Mouse (Mus musculus): ENCODE measurements around the gene Pi4k2a. TPM values are rescaled to one million over a fixed set of nuclear protein-coding genes. Genes with fewer than 3 reads are reported as not detected.

Gene Pi4k2a
- polyA plus RNA-seq, 1 experiment, result 37.5 TPM

DNA sequence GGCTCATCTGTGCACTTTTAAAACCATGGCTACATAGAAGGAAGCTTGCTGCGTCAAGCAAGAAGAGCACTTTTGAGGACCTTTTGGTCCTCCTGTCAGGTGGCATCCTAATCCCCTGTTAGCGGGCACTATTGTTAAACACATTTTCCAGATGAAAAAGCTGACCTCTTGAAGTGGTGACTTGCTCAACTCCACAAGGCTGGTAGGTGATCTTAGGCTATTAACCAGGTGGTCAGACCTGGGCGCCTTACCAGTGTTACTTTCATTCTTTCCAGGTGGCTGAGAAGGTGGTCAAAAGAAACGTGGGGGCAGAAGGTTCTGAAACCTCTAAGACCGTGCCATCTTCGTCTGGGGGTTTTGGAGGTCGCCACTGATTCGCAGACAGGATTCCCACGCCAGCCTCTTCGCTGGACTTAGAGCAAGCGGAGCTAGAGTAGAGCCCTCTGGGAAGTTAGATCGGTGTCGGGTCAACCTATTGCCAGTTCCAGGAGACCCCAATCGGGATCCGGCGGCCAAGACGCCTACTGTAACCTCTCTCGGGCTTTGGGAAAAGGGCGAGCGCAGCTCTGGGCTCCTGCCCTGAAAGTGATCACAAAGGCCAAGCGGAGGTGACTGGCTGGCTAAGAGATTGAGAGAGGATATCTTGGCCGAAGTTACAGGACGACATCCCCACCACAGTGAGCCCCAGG, 37.9 kb downstream of the Pi4k2a start:
- Histone ChIP-seq H3K4me2 (ENCODE audit: low read depth) (peak overlapping the region; percentile 97), H3K79me2 (ENCODE audit: control insufficient read depth, insufficient read depth) (peaks cover 32% of the 10 kb centered on the region), H3K4me3 (peak overlapping the region; percentile 74), H3ac (ENCODE audit: control insufficient read depth, insufficient read length) (peak overlapping the region; percentile 77), H3K36me3 (ENCODE audit: control insufficient read depth, insufficient read depth) (peaks cover 8% of the 10 kb centered on the region), H3K27me3 (ENCODE audit: control insufficient read depth, insufficient read depth, insufficient read length) (no peaks in the 10 kb centered on the region)
- TF ChIP-seq POLR2A (IDR thresholded peaks at IDR 0.05; ENCODE audit: insufficient read length, low read depth) (no peak), TCF12 (IDR thresholded peaks at IDR 0.05; ENCODE audit: insufficient read depth, poor library complexity, severe bottlenecking) (no peak), SRF (IDR thresholded peaks at IDR 0.05; ENCODE audit: control insufficient read depth, insufficient read length, low read depth) (no peak), MYOG (IDR thresholded peaks at IDR 0.05; ENCODE audit: control insufficient read depth in 1 of 3, insufficient read depth in 1 of 3, insufficient read length in 2 of 3, low read depth in 2 of 3) (no peak), TCF3 (IDR thresholded peaks at IDR 0.05; ENCODE audit: insufficient read length, low read depth) (no peak), REST (IDR thresholded peaks at IDR 0.05; ENCODE audit: insufficient read depth, insufficient read length) (no peak), MAX (IDR thresholded peaks at IDR 0.05; ENCODE audit: low read depth) (no peak), CEBPB (IDR thresholded peaks at IDR 0.05; ENCODE audit: insufficient read depth, poor library complexity, severe bottlenecking) (no peak), MYOD1 (IDR thresholded peaks at IDR 0.05; ENCODE audit: control insufficient read depth in 1 of 3, insufficient read length in 2 of 3, low read depth in 2 of 3) (no peak), E2F4 (IDR thresholded peaks at IDR 0.05; ENCODE audit: insufficient read depth) (no peak), POLR2AphosphoS2 (IDR thresholded peaks at IDR 0.05; ENCODE audit: insufficient read length, low read depth) (no peak), USF1 (IDR thresholded peaks at IDR 0.05; ENCODE audit: low read depth) (no peak)

DNA sequence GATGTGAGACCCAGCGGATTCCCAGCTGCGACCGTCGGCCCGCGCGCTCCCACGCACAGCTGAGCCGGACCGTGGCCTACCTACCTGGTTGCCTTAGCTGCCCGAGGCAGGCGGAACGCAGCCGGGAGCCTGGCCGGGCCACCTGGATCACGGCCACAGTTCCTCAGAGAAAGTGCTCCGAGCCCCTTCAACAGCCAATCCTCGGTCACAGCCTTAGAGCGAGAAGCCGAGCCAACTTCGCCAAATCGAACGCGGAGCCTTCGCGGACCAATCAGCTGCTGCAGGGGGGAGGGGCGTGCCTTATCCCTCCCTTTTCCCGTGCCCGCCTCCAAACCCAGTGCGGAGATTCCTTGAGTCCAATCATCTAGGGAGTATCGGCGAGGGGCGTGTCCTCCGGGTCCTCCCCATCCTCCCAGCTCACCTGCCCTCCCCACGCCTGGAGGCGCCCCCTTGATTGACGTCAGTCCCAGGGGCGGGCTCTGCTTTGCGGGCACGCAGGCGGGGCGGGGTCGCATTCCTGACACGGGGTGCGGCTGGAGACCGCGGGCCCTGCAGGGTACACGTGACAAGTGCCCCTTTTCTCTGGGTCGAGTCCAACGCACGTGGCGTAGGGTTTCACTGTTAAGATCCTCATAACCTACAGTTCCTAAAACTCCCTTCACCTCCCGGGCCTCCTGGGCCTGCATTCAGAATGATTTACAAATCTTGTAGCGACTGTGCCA, 38.7 kb downstream of the Pi4k2a start, which contains the start of gene Avpi1:
Avpi1 (minus strand) TSS at position 273 of the 722 bp plus-strand sequence.
- Histone ChIP-seq H3K4me3 (peak within 1 kb of the TSS; percentile 74), H3K4me2 (ENCODE audit: low read depth) (peak within 1 kb of the TSS; percentile 97), H3K36me3 (ENCODE audit: control insufficient read depth, insufficient read depth) (peaks cover 6% of the 10 kb centered on the region), H3K79me2 (ENCODE audit: control insufficient read depth, insufficient read depth) (peaks cover 32% of the 10 kb centered on the region), H3K27me3 (ENCODE audit: control insufficient read depth, insufficient read depth, insufficient read length) (no peaks in the 10 kb centered on the region), H3ac (ENCODE audit: control insufficient read depth, insufficient read length) (peak within 1 kb of the TSS; percentile 77)
- peak; percentile 79 for TF ChIP-seq POLR2AphosphoS2 (IDR thresholded peaks at IDR 0.05; ENCODE audit: insufficient read length, low read depth)
- no peak for TF ChIP-seq TCF3 (IDR thresholded peaks at IDR 0.05; ENCODE audit: insufficient read length, low read depth)
- TF ChIP-seq SRF (IDR thresholded peaks at IDR 0.05; ENCODE audit: control insufficient read depth, insufficient read length, low read depth), result peak; percentile 62
- TF ChIP-seq E2F4 (IDR thresholded peaks at IDR 0.05; ENCODE audit: insufficient read depth), result no peak
- peak; percentile 71 for TF ChIP-seq POLR2A (IDR thresholded peaks at IDR 0.05; ENCODE audit: insufficient read length, low read depth)
- TF ChIP-seq MAX (IDR thresholded peaks at IDR 0.05; ENCODE audit: low read depth), result no peak
- TF ChIP-seq MYOD1 (IDR thresholded peaks at IDR 0.05; ENCODE audit: control insufficient read depth in 1 of 3, insufficient read length in 2 of 3, low read depth in 2 of 3), result peak in 2 of 3 experiments; percentile 54 to 68
- no peak for TF ChIP-seq REST (IDR thresholded peaks at IDR 0.05; ENCODE audit: insufficient read depth, insufficient read length)
- no peak for TF ChIP-seq TCF12 (IDR thresholded peaks at IDR 0.05; ENCODE audit: insufficient read depth, poor library complexity, severe bottlenecking)
- TF ChIP-seq CEBPB (IDR thresholded peaks at IDR 0.05; ENCODE audit: insufficient read depth, poor library complexity, severe bottlenecking), result no peak
- TF ChIP-seq MYOG (IDR thresholded peaks at IDR 0.05; ENCODE audit: control insufficient read depth in 1 of 3, insufficient read depth in 1 of 3, insufficient read length in 2 of 3, low read depth in 2 of 3), result peak in 1 of 3 experiments; percentile 67
- peak; percentile 50 for TF ChIP-seq USF1 (IDR thresholded peaks at IDR 0.05; ENCODE audit: low read depth)

DNA sequence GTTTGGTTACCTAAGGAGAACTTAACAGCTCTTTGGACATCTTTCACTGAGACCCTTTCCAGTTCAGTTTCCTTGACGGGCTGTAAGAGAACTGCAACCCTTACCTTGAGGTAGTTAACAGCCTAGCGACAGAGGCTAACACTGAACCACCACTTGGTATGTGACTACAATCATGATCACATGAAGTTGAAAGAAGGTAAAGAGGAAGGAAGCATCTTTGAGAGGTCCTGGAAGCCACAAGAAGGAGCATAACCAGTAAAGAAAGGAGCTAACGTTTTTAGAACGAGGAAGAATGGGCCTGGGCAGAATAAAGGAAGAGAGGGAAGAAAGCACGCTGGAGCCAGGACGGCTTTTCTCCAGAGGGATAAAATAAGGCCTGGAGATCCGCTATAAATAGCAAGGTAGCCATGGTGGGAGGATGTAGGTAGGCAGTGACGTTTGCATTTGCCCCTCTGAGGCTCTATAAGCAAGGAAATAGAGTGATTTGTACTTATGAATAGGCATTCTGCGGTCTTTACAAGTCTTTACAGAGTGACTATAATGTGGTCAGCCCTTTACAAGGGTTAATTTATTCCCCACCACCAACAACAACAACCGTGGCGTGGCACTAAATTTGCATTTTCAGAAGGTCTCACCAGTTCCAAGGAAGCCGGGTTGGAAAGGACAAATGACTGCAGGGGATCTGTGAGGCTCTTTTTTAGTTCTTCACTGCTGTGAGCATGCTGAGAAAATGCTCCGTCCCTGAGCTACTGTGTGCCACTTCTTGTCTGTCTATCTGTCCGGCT, 39.4 kb downstream of the Pi4k2a start:
- TF ChIP-seq E2F4 (IDR thresholded peaks at IDR 0.05; ENCODE audit: insufficient read depth) (no peak), CEBPB (IDR thresholded peaks at IDR 0.05; ENCODE audit: insufficient read depth, poor library complexity, severe bottlenecking) (no peak), MYOD1 (IDR thresholded peaks at IDR 0.05; ENCODE audit: control insufficient read depth in 1 of 3, insufficient read length in 2 of 3, low read depth in 2 of 3) (no peak), MYOG (IDR thresholded peaks at IDR 0.05; ENCODE audit: control insufficient read depth in 1 of 3, insufficient read depth in 1 of 3, insufficient read length in 2 of 3, low read depth in 2 of 3) (no peak), TCF3 (IDR thresholded peaks at IDR 0.05; ENCODE audit: insufficient read length, low read depth) (no peak), USF1 (IDR thresholded peaks at IDR 0.05; ENCODE audit: low read depth) (no peak)
- Histone ChIP-seq H3K27me3 (ENCODE audit: control insufficient read depth, insufficient read depth, insufficient read length) (no peaks in the 10 kb centered on the region), H3K4me2 (ENCODE audit: low read depth) (peak overlapping the region; percentile 89), H3K79me2 (ENCODE audit: control insufficient read depth, insufficient read depth) (peaks cover 29% of the 10 kb centered on the region), H3ac (ENCODE audit: control insufficient read depth, insufficient read length) (no peak overlapping the region), H3K36me3 (ENCODE audit: control insufficient read depth, insufficient read depth) (no peaks in the 10 kb centered on the region), H3K4me3 (peak overlapping the region; percentile 74)

DNA sequence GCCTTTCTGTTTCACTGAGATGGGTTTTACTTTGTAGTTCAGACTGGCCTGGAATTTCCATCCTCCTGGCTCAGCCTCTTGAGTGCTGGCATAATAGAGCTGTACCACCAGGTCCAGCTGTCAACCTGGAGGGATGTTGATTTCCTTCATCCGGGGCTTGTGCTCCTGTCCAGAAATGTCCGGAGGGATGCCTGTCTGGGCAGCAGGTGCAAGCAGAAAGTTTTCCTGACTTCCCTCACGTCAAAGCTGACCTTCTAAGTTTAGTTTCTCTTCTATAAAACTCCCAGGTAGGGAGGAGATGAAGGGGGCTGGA, 40.0 kb downstream of the Pi4k2a start:
- no peaks in the 10 kb centered on the region for H3K27me3 ChIP-seq (ENCODE audit: control insufficient read depth, insufficient read depth, insufficient read length)
- H3K79me2 ChIP-seq (ENCODE audit: control insufficient read depth, insufficient read depth), result peaks cover 23% of the 10 kb centered on the region
- no peak for TF ChIP-seq POLR2AphosphoS2 (IDR thresholded peaks at IDR 0.05; ENCODE audit: insufficient read length, low read depth)
- no peak for TF ChIP-seq MYOD1 (IDR thresholded peaks at IDR 0.05; ENCODE audit: control insufficient read depth in 1 of 3, insufficient read length in 2 of 3, low read depth in 2 of 3)
- no peak for TF ChIP-seq TCF12 (IDR thresholded peaks at IDR 0.05; ENCODE audit: insufficient read depth, poor library complexity, severe bottlenecking)
- TF ChIP-seq E2F4 (IDR thresholded peaks at IDR 0.05; ENCODE audit: insufficient read depth), result no peak
- TF ChIP-seq MAX (IDR thresholded peaks at IDR 0.05; ENCODE audit: low read depth), result no peak
- TF ChIP-seq USF1 (IDR thresholded peaks at IDR 0.05; ENCODE audit: low read depth), result no peak
- no peak for TF ChIP-seq SRF (IDR thresholded peaks at IDR 0.05; ENCODE audit: control insufficient read depth, insufficient read length, low read depth)
- TF ChIP-seq TCF3 (IDR thresholded peaks at IDR 0.05; ENCODE audit: insufficient read length, low read depth), result no peak
- no peak for TF ChIP-seq MYOG (IDR thresholded peaks at IDR 0.05; ENCODE audit: control insufficient read depth in 1 of 3, insufficient read depth in 1 of 3, insufficient read length in 2 of 3, low read depth in 2 of 3)
- no peak for TF ChIP-seq CEBPB (IDR thresholded peaks at IDR 0.05; ENCODE audit: insufficient read depth, poor library complexity, severe bottlenecking)
- no peak for TF ChIP-seq REST (IDR thresholded peaks at IDR 0.05; ENCODE audit: insufficient read depth, insufficient read length)
- no peak overlapping the region for H3ac ChIP-seq (ENCODE audit: control insufficient read depth, insufficient read length)
- H3K4me3 ChIP-seq, result no peak overlapping the region
- H3K36me3 ChIP-seq (ENCODE audit: control insufficient read depth, insufficient read depth), result no peaks in the 10 kb centered on the region
- H3K4me2 ChIP-seq (ENCODE audit: low read depth), result peak overlapping the region; percentile 46

All from myocyte (in vitro differentiated cells).